Mouse (Mus musculus): Measurements from ENCODE around the gene Eml6.

DNA sequence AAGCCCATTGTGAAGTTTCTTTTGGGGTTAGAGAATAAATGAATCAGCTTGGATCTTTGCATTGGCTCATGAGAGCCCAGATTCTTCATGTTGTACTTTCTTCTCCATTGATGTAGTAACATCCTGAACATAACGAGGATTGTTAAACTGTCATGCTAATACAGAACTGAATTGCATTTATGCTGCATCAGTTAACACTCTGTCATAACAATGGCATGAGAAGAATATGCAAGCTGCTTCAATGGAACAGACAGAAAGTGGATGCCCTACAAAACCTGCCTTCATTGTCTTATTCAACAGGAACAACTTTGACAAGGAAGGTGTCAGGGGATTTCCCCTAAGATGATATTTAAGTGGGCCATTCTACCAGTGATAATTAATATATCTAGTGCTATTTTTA is 57.0 kb downstream of the Eml6 start:
- TF ChIP-seq EP300 (IDR thresholded peaks at IDR 0.05; ENCODE audit: low read depth) (no peak), CTCF (IDR thresholded peaks at IDR 0.05; ENCODE audit: low read depth) (no peak)
